Mouse (Mus musculus): ENCODE measurements at regions not wholly inside any gene's neighbourhood (a gene's known extent, or its start where the extent isn't known, plus 50 kb on each side); places are given as distances from the start of the nearest gene placed in this dataset.

DNA sequence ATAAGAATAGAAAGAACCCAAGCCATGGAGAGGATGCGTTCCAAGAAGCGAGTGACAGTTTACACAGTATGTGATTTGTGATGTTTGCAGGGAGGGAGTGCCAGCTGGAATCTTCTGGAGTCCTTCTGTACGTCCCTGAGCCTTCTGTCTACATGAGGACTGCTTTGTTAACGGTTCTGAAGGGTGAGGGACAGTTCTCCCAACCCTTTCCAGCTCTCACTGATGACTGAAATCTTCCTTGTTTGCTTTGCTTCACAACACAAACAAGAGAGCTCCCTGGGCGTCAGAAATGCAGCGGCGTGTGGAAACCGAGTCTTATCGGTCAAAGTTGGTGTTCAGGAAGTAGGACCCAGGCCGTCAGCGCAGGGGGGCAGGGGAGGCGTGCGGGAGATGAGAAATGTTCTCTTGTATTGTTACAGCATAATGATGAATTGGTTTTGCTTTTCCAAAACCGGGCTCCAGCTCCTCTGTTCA lies 112.2 kb upstream of the Npvf start:
- H3K27ac ChIP-seq (ENCODE audit: insufficient read depth, low read length): no peak overlapping the region
- no peak for DNase-seq (ENCODE audit: low read depth in 1 of 2, low spot score in 2 of 2)
- H3K27me3 ChIP-seq (ENCODE audit: control insufficient read depth, insufficient read depth, low read length): no peaks in the 10 kb centered on the region
- no peaks in the 10 kb centered on the region for H3K36me3 ChIP-seq (ENCODE audit: control insufficient read depth, insufficient read depth, low read length)
- no peak for TF ChIP-seq POLR2A (IDR thresholded peaks at IDR 0.05; ENCODE audit: low read depth, low read length)
- no peak for TF ChIP-seq CTCF (IDR thresholded peaks at IDR 0.05; ENCODE audit: extremely low read depth, insufficient read depth, insufficient read length, insufficient replicate concordance)
- WGBS: 79% methylated on average over 14 of the region's 14 CpGs
- no peak overlapping the region for H3K4me3 ChIP-seq (ENCODE audit: extremely low read depth, insufficient read depth, insufficient read length)
- no peaks in the 10 kb centered on the region for H3K4me1 ChIP-seq (ENCODE audit: control insufficient read depth, insufficient read depth, insufficient read length)

- no peak for TF ChIP-seq CTCF (IDR thresholded peaks at IDR 0.05; ENCODE audit: extremely low read depth, insufficient read depth, insufficient read length, insufficient replicate concordance)
- TF ChIP-seq POLR2A (IDR thresholded peaks at IDR 0.05; ENCODE audit: low read depth, low read length): no peak
- no peak for DNase-seq (ENCODE audit: low read depth in 1 of 2, low spot score in 2 of 2)
- H3K27ac ChIP-seq (ENCODE audit: insufficient read depth, low read length): no peak overlapping the region
Measured at GRCm38 (mm10) chr6:50767126-50767525, 112.9 kb upstream of the Npvf start.

DNA sequence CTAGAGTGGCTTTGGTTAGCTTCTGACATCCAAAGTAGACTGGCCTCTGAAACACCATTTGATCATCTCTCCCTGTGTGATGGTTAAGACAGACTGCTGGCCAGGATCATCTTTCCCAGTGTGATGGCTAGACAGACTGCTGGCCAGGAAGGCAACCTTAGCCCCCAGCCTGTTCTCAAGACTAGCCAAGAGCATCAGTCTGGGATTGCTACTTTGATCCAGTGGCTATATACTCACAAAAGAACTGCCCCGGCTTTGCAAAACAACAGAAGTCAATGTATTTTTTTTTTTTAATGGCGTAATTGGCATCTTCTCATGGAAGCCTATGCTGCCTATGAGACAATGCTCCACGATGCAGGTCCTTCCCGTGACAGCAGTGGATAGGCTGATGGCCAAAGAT lies 113.6 kb upstream of the Npvf start:
- no peak for TF ChIP-seq CTCF (IDR thresholded peaks at IDR 0.05; ENCODE audit: extremely low read depth, insufficient read depth, insufficient read length, insufficient replicate concordance)
- no peaks in the 10 kb centered on the region for H3K27me3 ChIP-seq (ENCODE audit: control insufficient read depth, insufficient read depth, low read length)
- WGBS: 88% methylated on average over 4 of the region's 4 CpGs
- DNase-seq (ENCODE audit: low read depth in 1 of 2, low spot score in 2 of 2): no peak
- no peaks in the 10 kb centered on the region for H3K36me3 ChIP-seq (ENCODE audit: control insufficient read depth, insufficient read depth, low read length)
- no peaks in the 10 kb centered on the region for H3K4me1 ChIP-seq (ENCODE audit: control insufficient read depth, insufficient read depth, insufficient read length)
- no peak overlapping the region for H3K27ac ChIP-seq (ENCODE audit: insufficient read depth, low read length)
- no peak overlapping the region for H3K4me3 ChIP-seq (ENCODE audit: extremely low read depth, insufficient read depth, insufficient read length)

More at GRCm38 (mm10) chr6:50767126-50767525, 112.9 kb upstream of the Npvf start:
- Histone ChIP-seq H3K4me3 (ENCODE audit: extremely low read depth, insufficient read depth, insufficient read length) (no peak overlapping the region), H3K27me3 (ENCODE audit: control insufficient read depth, insufficient read depth, low read length) (no peaks in the 10 kb centered on the region), H3K4me1 (ENCODE audit: control insufficient read depth, insufficient read depth, insufficient read length) (no peaks in the 10 kb centered on the region), H3K36me3 (ENCODE audit: control insufficient read depth, insufficient read depth, low read length) (no peaks in the 10 kb centered on the region)
- WGBS: 88% methylated on average over 6 of the region's 6 CpGs

GRCm38 (mm10) chr6:50769101-50769500 lies 114.9 kb upstream of the Npvf start:
- Histone ChIP-seq H3K36me3 (ENCODE audit: control insufficient read depth, insufficient read depth, low read length) (no peaks in the 10 kb centered on the region), H3K27me3 (ENCODE audit: control insufficient read depth, insufficient read depth, low read length) (no peaks in the 10 kb centered on the region), H3K4me1 (ENCODE audit: control insufficient read depth, insufficient read depth, insufficient read length) (no peaks in the 10 kb centered on the region), H3K4me3 (ENCODE audit: extremely low read depth, insufficient read depth, insufficient read length) (no peak overlapping the region), H3K27ac (ENCODE audit: insufficient read depth, low read length) (no peak overlapping the region)
- no peak for DNase-seq (ENCODE audit: low read depth in 1 of 2, low spot score in 2 of 2)
- WGBS: 81% methylated on average over 2 of the region's 2 CpGs
- TF ChIP-seq CTCF (IDR thresholded peaks at IDR 0.05; ENCODE audit: extremely low read depth, insufficient read depth, insufficient read length, insufficient replicate concordance) (no peak), POLR2A (IDR thresholded peaks at IDR 0.05; ENCODE audit: low read depth, low read length) (no peak)

- Histone ChIP-seq H3K27me3 (ENCODE audit: control insufficient read depth, insufficient read depth, low read length) (no peaks in the 10 kb centered on the region), H3K4me1 (ENCODE audit: control insufficient read depth, insufficient read depth, insufficient read length) (no peaks in the 10 kb centered on the region), H3K4me3 (ENCODE audit: extremely low read depth, insufficient read depth, insufficient read length) (no peak overlapping the region), H3K36me3 (ENCODE audit: control insufficient read depth, insufficient read depth, low read length) (no peaks in the 10 kb centered on the region), H3K27ac (ENCODE audit: insufficient read depth, low read length) (no peak overlapping the region)
- no peak for DNase-seq (ENCODE audit: low read depth in 1 of 2, low spot score in 2 of 2)
- 88% methylated on average over 3 of the region's 3 CpGs for WGBS
- no peak for TF ChIP-seq CTCF (IDR thresholded peaks at IDR 0.05; ENCODE audit: extremely low read depth, insufficient read depth, insufficient read length, insufficient replicate concordance)
- TF ChIP-seq POLR2A (IDR thresholded peaks at IDR 0.05; ENCODE audit: low read depth, low read length): no peak
Measured at GRCm38 (mm10) chr6:50770481-50770880, 116.2 kb upstream of the Npvf start.

- Histone ChIP-seq H3K4me1 (ENCODE audit: control insufficient read depth, insufficient read depth, insufficient read length) (no peaks in the 10 kb centered on the region), H3K4me3 (ENCODE audit: extremely low read depth, insufficient read depth, insufficient read length) (no peak overlapping the region), H3K36me3 (ENCODE audit: control insufficient read depth, insufficient read depth, low read length) (no peaks in the 10 kb centered on the region), H3K27me3 (ENCODE audit: control insufficient read depth, insufficient read depth, low read length) (no peaks in the 10 kb centered on the region), H3K27ac (ENCODE audit: insufficient read depth, low read length) (no peak overlapping the region)
- TF ChIP-seq CTCF (IDR thresholded peaks at IDR 0.05; ENCODE audit: extremely low read depth, insufficient read depth, insufficient read length, insufficient replicate concordance) (no peak), POLR2A (IDR thresholded peaks at IDR 0.05; ENCODE audit: low read depth, low read length) (no peak)
- WGBS: 92% methylated on average over 4 of the region's 4 CpGs
- DNase-seq (ENCODE audit: low read depth in 1 of 2, low spot score in 2 of 2): no peak
Measured at GRCm38 (mm10) chr6:50775637-50776036, 121.4 kb upstream of the Npvf start.

- H3K36me3 ChIP-seq (ENCODE audit: control insufficient read depth, insufficient read depth, low read length): no peaks in the 10 kb centered on the region
- no peak overlapping the region for H3K4me3 ChIP-seq (ENCODE audit: extremely low read depth, insufficient read depth, insufficient read length)
- no peaks in the 10 kb centered on the region for H3K27me3 ChIP-seq (ENCODE audit: control insufficient read depth, insufficient read depth, low read length)
- no peak for DNase-seq (ENCODE audit: low read depth in 1 of 2, low spot score in 2 of 2)
- TF ChIP-seq CTCF (IDR thresholded peaks at IDR 0.05; ENCODE audit: extremely low read depth, insufficient read depth, insufficient read length, insufficient replicate concordance) (no peak), POLR2A (IDR thresholded peaks at IDR 0.05; ENCODE audit: low read depth, low read length) (no peak)
- no peaks in the 10 kb centered on the region for H3K4me1 ChIP-seq (ENCODE audit: control insufficient read depth, insufficient read depth, insufficient read length)
- no peak overlapping the region for H3K27ac ChIP-seq (ENCODE audit: insufficient read depth, low read length)
- WGBS: 83% methylated on average over 11 of the region's 11 CpGs
Measured at GRCm38 (mm10) chr6:50776236-50776832, 122.1 kb upstream of the Npvf start.
